ENCODE assay signal across 8 mouse cellular contexts in genomic region chr1:171361106-171362103, GRCm38 (mm10). TPM values are rescaled to one million over a fixed set of nuclear protein-coding genes. Genes with fewer than 3 reads are reported as not detected.
DNase-seq lines count a peak whose midpoint lies in the region; ATAC-seq and TF ChIP-seq lines count a peak whose summit lies in the region.

No protein-coding gene starts in this region.

- DNase-seq in brain, adult 2 months (ENCODE audit: low read depth, low spot score): peak; percentile 95
- DNase-seq in heart, postnatal 0 days (ENCODE audit: low spot score): peak; percentile 80
- peak; percentile 71 to 81 for DNase-seq in kidney, postnatal 25 days

- WGBS in embryonic facial prominence, embryonic 15.5 days: 22% methylated on average over 16 of the region's 16 CpGs
- WGBS in heart, postnatal 0 days: 27% methylated on average over 16 of the region's 16 CpGs
- WGBS in liver, embryonic 15.5 days (ENCODE audit: insufficient replicate concordance): 36% methylated on average over 16 of the region's 16 CpGs
- 34% methylated on average over 16 of the region's 16 CpGs for WGBS in neural tube, embryonic 12.5 days

- H3K27me3 ChIP-seq in E14TG2a.4 (ENCODE audit: insufficient read depth, low read length): no peaks in the 10 kb centered on the region
- no peaks in the 10 kb centered on the region for H3K27me3 ChIP-seq in embryonic facial prominence, embryonic 15.5 days
- no peaks in the 10 kb centered on the region for H3K27me3 ChIP-seq in heart, postnatal 0 days (ENCODE audit: control insufficient read depth, insufficient read depth, low read length)
- H3K27me3 ChIP-seq in liver, embryonic 15.5 days: no peaks in the 10 kb centered on the region
- H3K27me3 ChIP-seq in neural tube, embryonic 12.5 days (replicated peaks): no peaks in the 10 kb centered on the region
- no peaks in the 10 kb centered on the region for H3K27me3 ChIP-seq in testis, adult 2 months (ENCODE audit: control insufficient read depth, insufficient read depth, low read length)

- no peaks in the 10 kb centered on the region for H3K9me3 ChIP-seq in E14TG2a.4 (ENCODE audit: low read length)
- H3K9me3 ChIP-seq in embryonic facial prominence, embryonic 15.5 days (replicated peaks): no peaks in the 10 kb centered on the region
- H3K9me3 ChIP-seq in heart, postnatal 0 days (replicated peaks; ENCODE audit: control insufficient read depth, low read length): no peaks in the 10 kb centered on the region
- no peaks in the 10 kb centered on the region for H3K9me3 ChIP-seq in liver, embryonic 15.5 days (replicated peaks)
- peaks cover 3% of the 10 kb centered on the region; the same call in 1 of the 2 replicates for H3K9me3 ChIP-seq in neural tube, embryonic 12.5 days

- H3K9ac ChIP-seq in embryonic facial prominence, embryonic 15.5 days: peak overlapping the region; percentile 44; the same call in 1 of the 2 replicates
- peak overlapping the region; percentile 47 for H3K9ac ChIP-seq in heart, postnatal 0 days (replicated peaks; ENCODE audit: low read depth, low read length)
- H3K9ac ChIP-seq in liver, embryonic 15.5 days: peak overlapping the region; percentile 56
- H3K9ac ChIP-seq in neural tube, embryonic 12.5 days: peak overlapping the region; percentile 66

- peak; percentile 77 for TF ChIP-seq CTCF in E14TG2a.4 (conservative IDR thresholded peaks at IDR 0.05; ENCODE audit: low read length)
- peak; percentile 90 for TF ChIP-seq CTCF in heart, postnatal 0 days (IDR thresholded peaks at IDR 0.05; ENCODE audit: low read depth)
- TF ChIP-seq CTCF in testis, adult 2 months (IDR thresholded peaks at IDR 0.05; ENCODE audit: control insufficient read depth, insufficient read depth, insufficient replicate concordance, low read depth, low read length): no peak

- peak overlapping the region; percentile 83 for H3K27ac ChIP-seq in embryonic facial prominence, embryonic 15.5 days (replicated peaks)
- H3K27ac ChIP-seq in heart, postnatal 0 days (ENCODE audit: low read depth): peak overlapping the region; percentile 16; the same call in 1 of the 2 replicates
- H3K27ac ChIP-seq in liver, embryonic 15.5 days (replicated peaks): peak overlapping the region; percentile 61
- H3K27ac ChIP-seq in neural tube, embryonic 12.5 days: peak overlapping the region; percentile 53
- peak overlapping the region; percentile 85 for H3K27ac ChIP-seq in testis, adult 2 months (ENCODE audit: control insufficient read depth, insufficient read depth, low read depth, low read length)

- peak overlapping the region; percentile 77 for H3K4me2 ChIP-seq in embryonic facial prominence, embryonic 15.5 days (replicated peaks)
- H3K4me2 ChIP-seq in heart, postnatal 0 days (ENCODE audit: low read depth, low read length): peak overlapping the region; percentile 69
- peak overlapping the region; percentile 87 for H3K4me2 ChIP-seq in liver, embryonic 15.5 days
- peak overlapping the region; percentile 83 for H3K4me2 ChIP-seq in neural tube, embryonic 12.5 days (replicated peaks)

- no peak for TF ChIP-seq POLR2A in testis, adult 2 months (IDR thresholded peaks at IDR 0.05; ENCODE audit: control insufficient read depth, low read depth, low read length)

- no peak for ATAC-seq in embryonic facial prominence, embryonic 15.5 days (ENCODE audit: insufficient number of reproducible peaks, low FRiP score, low TSS enrichment, low read depth)
- ATAC-seq in heart, postnatal 0 days (ENCODE audit: insufficient read depth, low read depth): peak; percentile 53; the same call in 1 of the 2 replicates
- peak; percentile 78 for ATAC-seq in liver, embryonic 15.5 days (ENCODE audit: insufficient read depth)
- ATAC-seq in neural tube, embryonic 12.5 days (ENCODE audit: low FRiP score, low read depth): peak; percentile 79

- peaks cover 49% of the 10 kb centered on the region for H3K4me1 ChIP-seq in E14TG2a.4 (replicated peaks; ENCODE audit: low read depth, low read length)
- H3K4me1 ChIP-seq in embryonic facial prominence, embryonic 15.5 days: peaks cover 16% of the 10 kb centered on the region
- no peaks in the 10 kb centered on the region for H3K4me1 ChIP-seq in heart, postnatal 0 days (ENCODE audit: control insufficient read depth, insufficient read depth)
- H3K4me1 ChIP-seq in liver, embryonic 15.5 days (replicated peaks): peaks cover 29% of the 10 kb centered on the region
- peaks cover 8% of the 10 kb centered on the region for H3K4me1 ChIP-seq in neural tube, embryonic 12.5 days
- H3K4me1 ChIP-seq in testis, adult 2 months (ENCODE audit: control insufficient read depth, insufficient read depth, low read length): peaks cover 12% of the 10 kb centered on the region

- H3K4me3 ChIP-seq in E14TG2a.4 (replicated peaks; ENCODE audit: low read length): peak overlapping the region; percentile 82
- peak overlapping the region; percentile 52 for H3K4me3 ChIP-seq in embryonic facial prominence, embryonic 15.5 days (replicated peaks)
- H3K4me3 ChIP-seq in heart, postnatal 0 days (ENCODE audit: low read depth, low read length): peak overlapping the region; percentile 55
- H3K4me3 ChIP-seq in liver, embryonic 15.5 days (replicated peaks): peak overlapping the region; percentile 63
- peak overlapping the region; percentile 51 for H3K4me3 ChIP-seq in neural tube, embryonic 12.5 days
- peak overlapping the region; percentile 82 for H3K4me3 ChIP-seq in testis, adult 2 months (ENCODE audit: control insufficient read depth, low read depth, low read length)

- peaks cover 34% of the 10 kb centered on the region for H3K36me3 ChIP-seq in E14TG2a.4 (ENCODE audit: insufficient read depth, low read length)
- peaks cover 16% of the 10 kb centered on the region; the same call in 1 of the 2 replicates for H3K36me3 ChIP-seq in embryonic facial prominence, embryonic 15.5 days
- H3K36me3 ChIP-seq in heart, postnatal 0 days (replicated peaks; ENCODE audit: control insufficient read depth, insufficient read depth, low read length): peaks cover 18% of the 10 kb centered on the region
- peaks cover 23% of the 10 kb centered on the region for H3K36me3 ChIP-seq in liver, embryonic 15.5 days (replicated peaks)
- peaks cover 19% of the 10 kb centered on the region for H3K36me3 ChIP-seq in neural tube, embryonic 12.5 days
- H3K36me3 ChIP-seq in testis, adult 2 months (ENCODE audit: control insufficient read depth, insufficient read depth, low read length): no peaks in the 10 kb centered on the region

- TF ChIP-seq EP300 in heart, postnatal 0 days (IDR thresholded peaks at IDR 0.05; ENCODE audit: low read depth): no peak

RNA-seq across cellular contexts. Expression of gene Klhdc9, which starts 0.8 kb away (rescaled TPM):
- 4.5 and 9.1 TPM in 2 replicates for polyA plus RNA-seq in embryonic facial prominence, embryonic 15.5 days (2015; fragmentation: Nextera tagmentation; extraction: Ambion mirVana)
- total RNA-seq in heart, postnatal 0 days (2014; rRNA removed; ENCODE audit: low replicate concordance): 0.19 and 3.2 TPM in 2 replicates
- 1.1 TPM in 2 replicates for polyA plus RNA-seq in heart, postnatal 0 days (2015; fragmentation: Nextera tagmentation; extraction: Ambion mirVana)
- 0.21 and 0.33 TPM in 2 replicates for polyA plus RNA-seq in liver, embryonic 15.5 days (2015; fragmentation: Nextera tagmentation; extraction: Ambion mirVana)
- polyA plus RNA-seq in neural tube, embryonic 12.5 days (2016; fragmentation: Nextera tagmentation; extraction: Ambion mirVana): 2.1 and 2.6 TPM in 2 replicates
- polyA plus RNA-seq in testis, adult 2 months (2012; rRNA removed): 10.6 and 10.9 TPM in 2 replicates

RNA-seq across cellular contexts. Expression of gene Nectin4, which starts 8.5 kb away (rescaled TPM):
- polyA plus RNA-seq in embryonic facial prominence, embryonic 15.5 days (2015; fragmentation: Nextera tagmentation; extraction: Ambion mirVana): 39.0 and 43.7 TPM in 2 replicates
- 2.7 TPM in 1 of 2 replicates, not detected in the other for total RNA-seq in heart, postnatal 0 days (2014; rRNA removed; ENCODE audit: low replicate concordance)
- 0.07 and 0.14 TPM in 2 replicates for polyA plus RNA-seq in heart, postnatal 0 days (2015; fragmentation: Nextera tagmentation; extraction: Ambion mirVana)
- polyA plus RNA-seq in liver, embryonic 15.5 days (2015; fragmentation: Nextera tagmentation; extraction: Ambion mirVana): 0.07 and 0.18 TPM in 2 replicates
- 1.2 and 1.8 TPM in 2 replicates for polyA plus RNA-seq in neural tube, embryonic 12.5 days (2016; fragmentation: Nextera tagmentation; extraction: Ambion mirVana)
- 6.5 and 8.5 TPM in 2 replicates for polyA plus RNA-seq in testis, adult 2 months (2012; rRNA removed)

RNA-seq across cellular contexts. Expression of gene Pfdn2, which starts 15.9 kb away (rescaled TPM):
- polyA plus RNA-seq in embryonic facial prominence, embryonic 15.5 days (2015; fragmentation: Nextera tagmentation; extraction: Ambion mirVana): 95.9 and 105 TPM in 2 replicates
- total RNA-seq in heart, postnatal 0 days (2014; rRNA removed; ENCODE audit: low replicate concordance): 9.3 and 9.7 TPM in 2 replicates
- polyA plus RNA-seq in heart, postnatal 0 days (2015; fragmentation: Nextera tagmentation; extraction: Ambion mirVana): 81.8 and 94.7 TPM in 2 replicates
- 32.8 and 37.5 TPM in 2 replicates for polyA plus RNA-seq in liver, embryonic 15.5 days (2015; fragmentation: Nextera tagmentation; extraction: Ambion mirVana)
- polyA plus RNA-seq in neural tube, embryonic 12.5 days (2016; fragmentation: Nextera tagmentation; extraction: Ambion mirVana): 157 and 158 TPM in 2 replicates
- 23.9 and 25.8 TPM in 2 replicates for polyA plus RNA-seq in testis, adult 2 months (2012; rRNA removed)

RNA-seq across cellular contexts. Expression of gene Nit1, which starts 16.0 kb away (rescaled TPM):
- polyA plus RNA-seq in embryonic facial prominence, embryonic 15.5 days (2015; fragmentation: Nextera tagmentation; extraction: Ambion mirVana): 41.7 and 44.7 TPM in 2 replicates
- total RNA-seq in heart, postnatal 0 days (2014; rRNA removed; ENCODE audit: low replicate concordance): 39.6 and 41.5 TPM in 2 replicates
- 31.4 and 35.2 TPM in 2 replicates for polyA plus RNA-seq in heart, postnatal 0 days (2015; fragmentation: Nextera tagmentation; extraction: Ambion mirVana)
- 33.1 and 39.1 TPM in 2 replicates for polyA plus RNA-seq in liver, embryonic 15.5 days (2015; fragmentation: Nextera tagmentation; extraction: Ambion mirVana)
- 45.6 and 46.1 TPM in 2 replicates for polyA plus RNA-seq in neural tube, embryonic 12.5 days (2016; fragmentation: Nextera tagmentation; extraction: Ambion mirVana)
- polyA plus RNA-seq in testis, adult 2 months (2012; rRNA removed): 74.2 and 82.8 TPM in 2 replicates

RNA-seq across cellular contexts. Expression of gene Arhgap30, which starts 27.3 kb away (rescaled TPM):
- 2.6 and 3.1 TPM in 2 replicates for polyA plus RNA-seq in embryonic facial prominence, embryonic 15.5 days (2015; fragmentation: Nextera tagmentation; extraction: Ambion mirVana)
- total RNA-seq in heart, postnatal 0 days (2014; rRNA removed; ENCODE audit: low replicate concordance): 1.6 and 3.4 TPM in 2 replicates
- polyA plus RNA-seq in heart, postnatal 0 days (2015; fragmentation: Nextera tagmentation; extraction: Ambion mirVana): 0.52 and 0.79 TPM in 2 replicates
- 5.0 and 5.3 TPM in 2 replicates for polyA plus RNA-seq in liver, embryonic 15.5 days (2015; fragmentation: Nextera tagmentation; extraction: Ambion mirVana)
- polyA plus RNA-seq in neural tube, embryonic 12.5 days (2016; fragmentation: Nextera tagmentation; extraction: Ambion mirVana): 1.0 and 1.1 TPM in 2 replicates
- 8.0 and 11.5 TPM in 2 replicates for polyA plus RNA-seq in testis, adult 2 months (2012; rRNA removed)

Comparison
In these comparisons a context has a peak if more than half of its experiments do, and no peak if none do; other contexts are left out.
1. H3K27ac ChIP-seq: peak in every context shown above with its lines; median percentile 85 in testis, adult 2 months; 83 in embryonic facial prominence, embryonic 15.5 days; 61 in liver, embryonic 15.5 days; 53 in neural tube, embryonic 12.5 days; 16 in heart, postnatal 0 days.